Mouse (Mus musculus): ENCODE data around the gene Spns2. TPM values are rescaled to one million over a fixed set of nuclear protein-coding genes. Genes with fewer than 3 reads are reported as not detected.
A peak's percentile ranks its signal among the peaks of the same experiment; 100 is the strongest.

Gene Spns2
- polyA plus RNA-seq, 1 experiment from 2014 or later, result 12.6 TPM

GRCm38 (mm10) chr11:72474926-72475325, 14.8 kb downstream of the Spns2 start:
- ATAC-seq (ENCODE audit: low FRiP score, low TSS enrichment), result no peak

GRCm38 (mm10) chr11:72473540-72473939, 16.2 kb downstream of the Spns2 start:
- Histone ChIP-seq H3K27me3 (ENCODE audit: control insufficient read depth, insufficient read depth, low read length) (no peaks in the 10 kb centered on the region), H3K9ac (replicated peaks; ENCODE audit: low read length) (no peak overlapping the region), H3K9me3 (ENCODE audit: control insufficient read depth, low read length) (no peaks in the 10 kb centered on the region), H3K4me1 (ENCODE audit: control insufficient read depth, insufficient read depth, low read length) (peaks cover 9% of the 10 kb centered on the region; the same call in 1 of the 2 replicates), H3K36me3 (ENCODE audit: control insufficient read depth, insufficient read depth, low read length) (peaks cover 3% of the 10 kb centered on the region; the same call in 1 of the 2 replicates), H3K4me3 (replicated peaks; ENCODE audit: low read depth, low read length) (no peak overlapping the region), H3K27ac (replicated peaks; ENCODE audit: low read depth, low read length) (no peak overlapping the region), H3K4me2 (ENCODE audit: low read length) (no peak overlapping the region)
- DNase-seq, result no peak
- WGBS, result 88% methylated on average over 4 of the region's 4 CpGs
- ATAC-seq (ENCODE audit: low FRiP score, low TSS enrichment), result no peak

More at GRCm38 (mm10) chr11:72474926-72475325, 14.8 kb downstream of the Spns2 start:
- H3K27me3 ChIP-seq (ENCODE audit: control insufficient read depth, insufficient read depth, low read length), result no peaks in the 10 kb centered on the region
- no peaks in the 10 kb centered on the region for H3K9me3 ChIP-seq (ENCODE audit: control insufficient read depth, low read length)
- WGBS, result 83% methylated on average over 3 of the region's 3 CpGs
- H3K4me2 ChIP-seq (ENCODE audit: low read length), result no peak overlapping the region
- H3K9ac ChIP-seq (replicated peaks; ENCODE audit: low read length), result no peak overlapping the region
- no peak for DNase-seq
- H3K4me1 ChIP-seq (ENCODE audit: control insufficient read depth, insufficient read depth, low read length), result peaks cover 9% of the 10 kb centered on the region; the same call in 1 of the 2 replicates
- H3K4me3 ChIP-seq (replicated peaks; ENCODE audit: low read depth, low read length), result no peak overlapping the region
- peaks cover 3% of the 10 kb centered on the region; the same call in 1 of the 2 replicates for H3K36me3 ChIP-seq (ENCODE audit: control insufficient read depth, insufficient read depth, low read length)
- no peak overlapping the region for H3K27ac ChIP-seq (replicated peaks; ENCODE audit: low read depth, low read length)

- Histone ChIP-seq H3K4me2 (ENCODE audit: low read length) (no peak overlapping the region), H3K36me3 (ENCODE audit: control insufficient read depth, insufficient read depth, low read length) (peaks cover 3% of the 10 kb centered on the region; the same call in 1 of the 2 replicates), H3K9ac (replicated peaks; ENCODE audit: low read length) (no peak overlapping the region), H3K27me3 (ENCODE audit: control insufficient read depth, insufficient read depth, low read length) (no peaks in the 10 kb centered on the region), H3K4me1 (ENCODE audit: control insufficient read depth, insufficient read depth, low read length) (0 out of 2 replicates have a peak, but pooled peaks cover 2% of the 10 kb centered on the region), H3K27ac (replicated peaks; ENCODE audit: low read depth, low read length) (no peak overlapping the region), H3K4me3 (replicated peaks; ENCODE audit: low read depth, low read length) (no peak overlapping the region), H3K9me3 (ENCODE audit: control insufficient read depth, low read length) (no peaks in the 10 kb centered on the region)
- DNase-seq, result no peak
- 76% methylated on average over 6 of the region's 6 CpGs for WGBS
- no peak for ATAC-seq (ENCODE audit: low FRiP score, low TSS enrichment)
Observed at GRCm38 (mm10) chr11:72471381-72471780, 18.3 kb downstream of the Spns2 start.

- Histone ChIP-seq H3K9me3 (ENCODE audit: control insufficient read depth, low read length) (no peaks in the 10 kb centered on the region), H3K27ac (replicated peaks; ENCODE audit: low read depth, low read length) (no peak overlapping the region), H3K9ac (replicated peaks; ENCODE audit: low read length) (no peak overlapping the region), H3K4me2 (ENCODE audit: low read length) (no peak overlapping the region), H3K4me3 (replicated peaks; ENCODE audit: low read depth, low read length) (no peak overlapping the region), H3K27me3 (ENCODE audit: control insufficient read depth, insufficient read depth, low read length) (no peaks in the 10 kb centered on the region), H3K4me1 (ENCODE audit: control insufficient read depth, insufficient read depth, low read length) (0 out of 2 replicates have a peak, but pooled peaks cover 2% of the 10 kb centered on the region), H3K36me3 (ENCODE audit: control insufficient read depth, insufficient read depth, low read length) (peaks cover 6% of the 10 kb centered on the region; the same call in 1 of the 2 replicates)
- DNase-seq, result no peak
- 74% methylated on average over 4 of the region's 4 CpGs for WGBS
- no peak for ATAC-seq (ENCODE audit: low FRiP score, low TSS enrichment)
Observed at GRCm38 (mm10) chr11:72470004-72470403, 19.7 kb downstream of the Spns2 start.

GRCm38 (mm10) chr11:72469217-72469616, 20.5 kb downstream of the Spns2 start:
- H3K27ac ChIP-seq (replicated peaks; ENCODE audit: low read depth, low read length), result 0 out of 2 replicates have a peak overlapping the region, but pooled peaks have one; percentile 26
- H3K9ac ChIP-seq (replicated peaks; ENCODE audit: low read length), result no peak overlapping the region
- peaks cover 6% of the 10 kb centered on the region; the same call in 1 of the 2 replicates for H3K36me3 ChIP-seq (ENCODE audit: control insufficient read depth, insufficient read depth, low read length)
- H3K4me1 ChIP-seq (ENCODE audit: control insufficient read depth, insufficient read depth, low read length), result 0 out of 2 replicates have a peak, but pooled peaks cover 2% of the 10 kb centered on the region
- H3K4me3 ChIP-seq (replicated peaks; ENCODE audit: low read depth, low read length), result no peak overlapping the region
- no peaks in the 10 kb centered on the region for H3K27me3 ChIP-seq (ENCODE audit: control insufficient read depth, insufficient read depth, low read length)
- H3K4me2 ChIP-seq (ENCODE audit: low read length), result no peak overlapping the region
- WGBS, result 30% methylated on average over 5 of the region's 5 CpGs
- DNase-seq (peak; percentile 65), ATAC-seq (ENCODE audit: low FRiP score, low TSS enrichment) (peak; percentile 43; the same call in 1 of the 2 replicates)
- no peaks in the 10 kb centered on the region for H3K9me3 ChIP-seq (ENCODE audit: control insufficient read depth, low read length)

- peaks cover 6% of the 10 kb centered on the region; the same call in 1 of the 2 replicates for H3K36me3 ChIP-seq (ENCODE audit: control insufficient read depth, insufficient read depth, low read length)
- 69% methylated on average over 5 of the region's 5 CpGs for WGBS
Observed at GRCm38 (mm10) chr11:72468525-72468924, 21.2 kb downstream of the Spns2 start.

GRCm38 (mm10) chr11:72466694-72467507, 22.8 kb downstream of the Spns2 start:
- H3K4me1 ChIP-seq (ENCODE audit: control insufficient read depth, insufficient read depth, low read length), result 0 out of 2 replicates have a peak, but pooled peaks cover 6% of the 10 kb centered on the region
- DNase-seq (no peak), ATAC-seq (ENCODE audit: low FRiP score, low TSS enrichment) (no peak)
- H3K4me2 ChIP-seq (ENCODE audit: low read length), result no peak overlapping the region
- H3K4me3 ChIP-seq (replicated peaks; ENCODE audit: low read depth, low read length), result no peak overlapping the region
- H3K27ac ChIP-seq (replicated peaks; ENCODE audit: low read depth, low read length), result peak overlapping the region; percentile 26; the same call in 1 of the 2 replicates
- 68% methylated on average over 11 of the region's 11 CpGs for WGBS
- no peaks in the 10 kb centered on the region for H3K27me3 ChIP-seq (ENCODE audit: control insufficient read depth, insufficient read depth, low read length)
- H3K9ac ChIP-seq (replicated peaks; ENCODE audit: low read length), result no peak overlapping the region
- peaks cover 7% of the 10 kb centered on the region for H3K36me3 ChIP-seq (ENCODE audit: control insufficient read depth, insufficient read depth, low read length)
- no peaks in the 10 kb centered on the region for H3K9me3 ChIP-seq (ENCODE audit: control insufficient read depth, low read length)

More at GRCm38 (mm10) chr11:72468525-72468924, 21.2 kb downstream of the Spns2 start:
- Histone ChIP-seq H3K4me3 (replicated peaks; ENCODE audit: low read depth, low read length) (no peak overlapping the region), H3K27ac (replicated peaks; ENCODE audit: low read depth, low read length) (no peak overlapping the region), H3K4me2 (ENCODE audit: low read length) (no peak overlapping the region), H3K4me1 (ENCODE audit: control insufficient read depth, insufficient read depth, low read length) (0 out of 2 replicates have a peak, but pooled peaks cover 2% of the 10 kb centered on the region), H3K27me3 (ENCODE audit: control insufficient read depth, insufficient read depth, low read length) (no peaks in the 10 kb centered on the region), H3K9me3 (ENCODE audit: control insufficient read depth, low read length) (no peaks in the 10 kb centered on the region), H3K9ac (replicated peaks; ENCODE audit: low read length) (no peak overlapping the region)
- no peak for ATAC-seq (ENCODE audit: low FRiP score, low TSS enrichment)
- DNase-seq, result no peak

- DNase-seq (no peak), ATAC-seq (ENCODE audit: low FRiP score, low TSS enrichment) (no peak)
- H3K4me2 ChIP-seq (ENCODE audit: low read length), result no peak overlapping the region
- no peak overlapping the region for H3K27ac ChIP-seq (replicated peaks; ENCODE audit: low read depth, low read length)
- no peak overlapping the region for H3K9ac ChIP-seq (replicated peaks; ENCODE audit: low read length)
- WGBS, result 67% methylated on average over 11 of the region's 11 CpGs
- H3K4me1 ChIP-seq (ENCODE audit: control insufficient read depth, insufficient read depth, low read length), result 0 out of 2 replicates have a peak, but pooled peaks cover 6% of the 10 kb centered on the region
- H3K9me3 ChIP-seq (ENCODE audit: control insufficient read depth, low read length), result no peaks in the 10 kb centered on the region
- H3K27me3 ChIP-seq (ENCODE audit: control insufficient read depth, insufficient read depth, low read length), result no peaks in the 10 kb centered on the region
- H3K36me3 ChIP-seq (ENCODE audit: control insufficient read depth, insufficient read depth, low read length), result peaks cover 9% of the 10 kb centered on the region
- no peak overlapping the region for H3K4me3 ChIP-seq (replicated peaks; ENCODE audit: low read depth, low read length)
Observed at GRCm38 (mm10) chr11:72465978-72466693, 23.6 kb downstream of the Spns2 start.
